Comparison of ENCODE assay signal across 26 mouse cellular contexts in the genomic region with DNA sequence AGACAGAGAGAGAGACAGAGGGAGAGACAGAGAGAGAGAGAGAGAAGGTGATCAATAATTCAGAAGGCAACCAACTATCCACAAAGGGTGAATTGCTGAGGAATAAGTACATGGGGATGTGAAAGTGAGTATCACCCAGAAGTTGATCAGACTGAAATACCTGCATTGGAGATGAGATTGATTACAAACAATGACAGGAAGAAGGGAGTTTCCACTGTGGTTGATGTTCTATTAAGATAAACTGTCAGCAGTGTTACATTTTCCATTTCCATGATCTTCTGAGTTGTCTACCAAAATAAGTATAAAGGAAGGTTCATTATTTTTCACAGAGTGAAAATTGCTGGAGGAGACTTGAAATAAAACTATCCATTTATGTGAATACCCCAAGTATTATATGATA. TPM values are rescaled to one million over a fixed set of nuclear protein-coding genes. Genes with fewer than 3 reads are reported as not detected.
DNase-seq lines count a peak whose midpoint lies in the region; ATAC-seq lines count a peak whose summit lies in the region.
"Had no signal": no experiment of that assay in that cellular context is flagged by ENCODE, and none has a peak within 500 bp of the region (broad histone marks: within the 10 kb centered on the region; RNA-seq: fewer than 3 reads in every experiment).

No protein-coding gene starts in this region.

- DNase-seq in 416B (ENCODE audit: low read depth): peak; percentile 40
- peak; percentile 51 for DNase-seq in CD4-positive, CD25-positive, alpha-beta regulatory T cell, adult 2 months (ENCODE audit: low read depth, low spot score)
- DNase-seq in cerebellum, adult 8-10 months: no peak
- no peak for DNase-seq in urinary bladder, adult 2 months (ENCODE audit: low spot score)
- DNase-seq in thymus, postnatal 4 days: no peak
- no peak for DNase-seq in lung, postnatal 10 days
- DNase-seq: adrenal gland, adult 2 months; adrenal gland, postnatal 14 days; adrenal gland, postnatal 36 days; cerebellum, adult 11-12 months; cerebellum, adult 9-10 months; cerebellum, postnatal 10 days; cerebellum, postnatal 25 days; forebrain, postnatal 0 days had no signal

- peak; percentile 98 for ATAC-seq in activated CD4-positive, CD25-positive, alpha-beta regulatory T cell, adult 4 months
- peak; percentile 98 for ATAC-seq in inflammation-experienced regulatory T-cells, adult 6 months
- ATAC-seq: forebrain, embryonic 13.5 days; forebrain, embryonic 15.5 days; forebrain, postnatal 0 days; Patski had no signal

RNA-seq across cellular contexts. Expression of gene Olfr183, which starts 12.0 kb away (rescaled TPM):
- polyA plus RNA-seq in activated CD4-positive, CD25-positive, alpha-beta regulatory T cell, adult 4 months (2017; shearing (Covaris generic)): under 1 TPM in 1 of 2 experiments, not detected in 1; 0.17 TPM
- under 1 TPM in 2 of 3 experiments, not detected in 1; 0.48 to 0.50 TPM for polyA plus RNA-seq in inflammation-experienced regulatory T-cells, adult 6 months (2017; shearing (Covaris generic))
- not detected in 2 replicates for polyA plus RNA-seq in urinary bladder, adult 2 months (2012; rRNA removed)
- polyA plus RNA-seq: adrenal gland, adult 2 months; C2C12; cortical plate, adult 2 months; embryonic facial prominence, embryonic 10.5 days; embryonic facial prominence, embryonic 12.5 days; embryonic facial prominence, embryonic 14.5 days; forebrain, embryonic 11.5 days; forebrain, embryonic 13.5 days; forebrain, embryonic 15.5 days; forebrain, postnatal 0 days; G1E; Patski had no signal

RNA-seq across cellular contexts. Expression of gene Olfr186, which starts 22.9 kb away (rescaled TPM):
- polyA plus RNA-seq in activated CD4-positive, CD25-positive, alpha-beta regulatory T cell, adult 4 months (2017; shearing (Covaris generic)): under 1 TPM in 1 of 2 experiments, not detected in 1; 0.40 TPM
- polyA plus RNA-seq in inflammation-experienced regulatory T-cells, adult 6 months (2017; shearing (Covaris generic)): not detected
- polyA plus RNA-seq in urinary bladder, adult 2 months (2012; rRNA removed): not detected in 2 replicates
- polyA plus RNA-seq: adrenal gland, adult 2 months; C2C12; cortical plate, adult 2 months; embryonic facial prominence, embryonic 10.5 days; embryonic facial prominence, embryonic 12.5 days; embryonic facial prominence, embryonic 14.5 days; forebrain, embryonic 11.5 days; forebrain, embryonic 13.5 days; forebrain, embryonic 15.5 days; forebrain, postnatal 0 days; G1E; Patski had no signal

RNA-seq across cellular contexts. Expression of gene Olfr187, which starts 32.4 kb away (rescaled TPM):
- not detected for polyA plus RNA-seq in activated CD4-positive, CD25-positive, alpha-beta regulatory T cell, adult 4 months (2017; shearing (Covaris generic))
- not detected for polyA plus RNA-seq in inflammation-experienced regulatory T-cells, adult 6 months (2017; shearing (Covaris generic))
- polyA plus RNA-seq in urinary bladder, adult 2 months (2012; rRNA removed): not detected in 2 replicates
- polyA plus RNA-seq: adrenal gland, adult 2 months; C2C12; cortical plate, adult 2 months; embryonic facial prominence, embryonic 10.5 days; embryonic facial prominence, embryonic 12.5 days; embryonic facial prominence, embryonic 14.5 days; forebrain, embryonic 11.5 days; forebrain, embryonic 13.5 days; forebrain, embryonic 15.5 days; forebrain, postnatal 0 days; G1E; Patski had no signal

Comparison
In these comparisons a context has a peak if more than half of its experiments do, and no peak if none do; other contexts are left out.
1. DNase-seq: peak in 416B (single experiment) and CD4-positive, CD25-positive, alpha-beta regulatory T cell, adult 2 months (single experiment); none in cerebellum, adult 8-10 months (single experiment), urinary bladder, adult 2 months (single experiment), thymus, postnatal 4 days (single experiment) and lung, postnatal 10 days (single experiment).